Comparison of ENCODE assay signal across 8 mouse cellular contexts in the genomic region with DNA sequence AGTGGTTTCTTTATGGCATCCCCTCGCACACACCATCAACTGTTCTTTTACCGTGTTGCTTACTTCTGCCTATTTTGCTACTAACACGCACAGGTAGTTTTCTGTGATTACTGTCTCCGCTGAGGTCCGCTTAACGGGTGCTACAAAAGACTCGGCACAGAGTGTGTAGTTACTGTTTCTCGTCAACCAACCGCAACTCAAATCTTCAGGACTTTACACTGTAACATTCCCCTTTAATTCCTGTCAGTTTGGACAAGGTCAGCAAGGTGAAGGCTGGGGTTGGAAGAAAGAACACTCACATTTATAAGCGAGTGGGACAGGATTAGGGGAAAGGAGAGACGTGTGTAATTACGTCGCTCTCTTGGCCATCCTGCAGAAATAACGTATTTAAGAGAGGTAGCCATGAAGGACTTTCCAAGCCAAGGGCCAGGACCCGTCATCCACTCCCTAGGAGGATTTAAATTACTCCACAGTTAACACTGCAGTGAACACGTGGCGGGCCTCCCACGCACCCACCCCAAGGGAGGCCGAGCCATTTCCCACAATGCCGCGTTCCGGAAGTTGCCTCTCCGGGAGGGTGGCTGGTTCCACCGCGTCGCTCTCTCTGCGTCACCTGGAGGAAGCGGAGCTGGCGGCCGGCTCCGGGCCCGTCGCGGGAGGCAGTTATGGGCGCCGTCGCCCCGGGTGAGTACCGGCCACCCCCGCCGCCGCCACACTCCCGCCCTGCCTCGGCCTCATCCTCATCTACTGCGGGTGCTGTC. TPM values are rescaled to one million over a fixed set of nuclear protein-coding genes. Genes with fewer than 3 reads are reported as not detected.
DNase-seq lines count a peak whose midpoint lies in the region; ATAC-seq lines count a peak whose summit lies in the region.

A gene (plus strand): TSS at position 285 of the 761 bp plus-strand sequence.

- peak within 1 kb of the TSS; percentile 87 for H3K4me2 ChIP-seq in hindbrain, embryonic 16.5 days (ENCODE audit: low read length)

- peak; percentile 93 for DNase-seq in T-cell, adult 2 months (ENCODE audit: low spot score)
- DNase-seq in cerebellum, postnatal 4 days (ENCODE audit: low spot score in 2 of 2): peak; percentile 76 to 82
- DNase-seq in gastrocnemius, adult 18-20 months (ENCODE audit: low spot score): peak; percentile 94
- peak; percentile 97 to 98 for DNase-seq in left cerebral cortex, adult 18-20 months (ENCODE audit: low spot score in 2 of 2)
- peak; percentile 96 for DNase-seq in right cerebral cortex, adult 18-20 months
- DNase-seq in urinary bladder, postnatal 10 days (ENCODE audit: low spot score): peak; percentile 82

- H3K36me3 ChIP-seq in hindbrain, embryonic 16.5 days (ENCODE audit: control insufficient read depth, insufficient read depth, low read length): no peaks in the 10 kb centered on the region
- H3K36me3 ChIP-seq in macrophage (ENCODE audit: inconsistent target): peaks cover 5% of the 10 kb centered on the region; the same call in 1 of the 2 replicates

- WGBS in hindbrain, embryonic 16.5 days: 10% methylated on average over 45 of the region's 45 CpGs
- 13% methylated on average over 45 of the region's 45 CpGs for WGBS in macrophage (ENCODE audit: missing documents)

- peak; percentile 98 for ATAC-seq in hindbrain, embryonic 16.5 days

- H3K4me1 ChIP-seq in hindbrain, embryonic 16.5 days (ENCODE audit: control insufficient read depth, insufficient read depth, low read depth, low read length): peaks cover 15% of the 10 kb centered on the region

- H3K9ac ChIP-seq in hindbrain, embryonic 16.5 days (ENCODE audit: low read depth, low read length): peak within 1 kb of the TSS; percentile 91

- peaks cover 45% of the 10 kb centered on the region for H3K79me2 ChIP-seq in macrophage (ENCODE audit: inconsistent target)

- H3K4me3 ChIP-seq in hindbrain, embryonic 16.5 days (ENCODE audit: low read length): peak within 1 kb of the TSS; percentile 92
- peak within 1 kb of the TSS; percentile 95 for H3K4me3 ChIP-seq in macrophage (ENCODE audit: inconsistent target)

- H3K27me3 ChIP-seq in hindbrain, embryonic 16.5 days (replicated peaks; ENCODE audit: control insufficient read depth, insufficient read depth, low read length): no peaks in the 10 kb centered on the region

- H3K27ac ChIP-seq in hindbrain, embryonic 16.5 days (ENCODE audit: low read depth, low read length): peak within 1 kb of the TSS; percentile 85
- H3K27ac ChIP-seq in macrophage: peak within 1 kb of the TSS; percentile 45

- no peaks in the 10 kb centered on the region for H3K9me3 ChIP-seq in hindbrain, embryonic 16.5 days (ENCODE audit: control insufficient read depth, low read length)

RNA-seq across cellular contexts. Expression of the gene that starts here (rescaled TPM):
- total RNA-seq in gastrocnemius, adult 18-20 months (2021): 10 to 100 TPM; 50.1 to 54.6 TPM
- 41.4 and 42.8 TPM in 2 replicates for polyA plus RNA-seq in hindbrain, embryonic 16.5 days (2015; fragmentation: Nextera tagmentation; extraction: Ambion mirVana)
- total RNA-seq in left cerebral cortex, adult 18-20 months (2021): 10 to 100 TPM; 36.7 to 44.2 TPM
- 100 to 1,000 TPM in 25 of 26 experiments, 10 to 100 TPM in 1; 94.6 to 405 (median 169) TPM for total RNA-seq in macrophage (2018; cell fraction: chromatin; rRNA removed)
- total RNA-seq in macrophage (2018; cell fraction: cytosol; rRNA removed): 10 to 100 TPM; 31.0 to 76.6 (median 43.8) TPM
- 100 to 1,000 TPM in 17 of 26 experiments, 10 to 100 TPM in 9; 66.8 to 253 (median 120) TPM for total RNA-seq in macrophage (2018; cell fraction: nucleus; rRNA removed)
- polyA plus RNA-seq in macrophage (2018): 37.7 to 90.8 TPM (median 40.3 TPM) in 3 replicates

Comparison
In these comparisons a context has a peak if more than half of its experiments do, and no peak if none do; other contexts are left out.
1. Peak in every context shown above with its lines: DNase-seq, ATAC-seq, H3K4me3 ChIP-seq and H3K27ac ChIP-seq.